Mouse (Mus musculus): Measurements from ENCODE around the gene Snx9. TPM values are rescaled to one million over a fixed set of nuclear protein-coding genes. Genes with fewer than 3 reads are reported as not detected.

The Snx9 gene
- total RNA-seq, 2 experiments from 2014 or later, result 31.0 to 32.9 TPM

- DNase-seq, result no peak
Measured at GRCm38 (mm10) chr17:5806823-5807222, 34.3 kb upstream of the Snx9 start.

GRCm38 (mm10) chr17:5807847-5808386 lies 33.2 kb upstream of the Snx9 start:
- DNase-seq, result peak in 1 of 2 experiments; percentile 63

- DNase-seq, result peak in 1 of 2 experiments; percentile 69
Measured at GRCm38 (mm10) chr17:5813863-5814640, 27.1 kb upstream of the Snx9 start.

- DNase-seq, result no peak
Measured at GRCm38 (mm10) chr17:5814641-5814920, 26.5 kb upstream of the Snx9 start.

DNA sequence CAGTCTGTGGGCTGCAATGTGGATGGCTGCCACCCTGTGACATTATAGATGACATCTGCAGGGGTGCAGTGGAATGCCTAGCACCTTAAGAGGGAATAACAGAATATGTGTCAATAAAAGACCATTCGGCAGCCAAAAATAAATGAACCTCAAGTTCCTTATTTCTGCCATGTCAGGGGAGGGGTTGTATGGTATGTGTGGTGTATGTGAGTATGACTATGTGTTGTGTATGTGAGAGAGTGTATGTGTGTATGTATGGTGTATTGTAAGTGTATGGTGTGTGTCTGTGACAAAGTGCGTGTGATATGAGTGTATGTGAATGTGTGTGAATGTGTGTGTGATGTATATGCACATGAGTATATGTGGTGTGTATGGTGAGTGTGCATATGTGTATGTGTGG lies 23.3 kb upstream of the Snx9 start:
- DNase-seq, result no peak

DNA sequence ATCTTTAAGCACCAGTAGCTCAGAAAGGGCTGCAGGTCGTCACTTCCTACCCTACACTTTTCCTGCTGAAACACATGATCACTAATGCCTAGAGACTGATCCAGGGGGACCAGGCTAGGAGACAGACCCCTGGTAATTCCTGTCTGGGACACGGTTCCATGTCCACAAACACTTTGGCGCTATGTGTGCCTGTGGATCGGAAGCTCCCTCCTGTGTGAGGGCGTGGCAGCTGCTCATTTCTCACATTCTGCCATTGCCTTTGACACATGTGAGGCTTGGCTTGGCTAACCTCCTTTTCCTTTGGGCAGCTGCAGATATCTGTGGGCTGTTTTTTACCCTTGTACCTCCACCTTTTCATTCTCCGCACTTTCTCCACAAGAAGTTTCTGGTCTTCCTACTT lies 22.0 kb upstream of the Snx9 start:
- DNase-seq, result no peak

- no peak for DNase-seq
Measured at GRCm38 (mm10) chr17:5819799-5820201, 21.3 kb upstream of the Snx9 start.

- peak in 1 of 2 experiments; percentile 69 for DNase-seq
Measured at GRCm38 (mm10) chr17:5822541-5822940, 18.6 kb upstream of the Snx9 start.

DNA sequence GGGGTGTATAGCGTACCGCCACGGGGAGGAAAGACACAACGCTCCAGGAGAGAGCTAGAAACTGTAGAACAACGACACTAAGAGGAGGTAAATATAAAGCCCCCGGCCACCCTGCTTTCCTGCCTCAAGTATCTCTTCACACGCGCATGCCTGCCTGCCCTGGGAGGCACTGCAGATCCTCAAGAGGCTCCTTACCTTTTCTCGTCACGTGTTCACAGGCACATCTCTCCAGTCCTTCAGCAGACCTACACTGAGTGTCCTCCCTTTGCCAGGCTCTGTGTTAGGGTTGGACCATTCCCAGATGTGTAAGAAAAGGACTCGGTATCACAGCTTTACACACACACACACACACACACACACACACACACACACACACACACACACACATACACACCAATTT lies 18.1 kb upstream of the Snx9 start:
- no peak for DNase-seq

GRCm38 (mm10) chr17:5827836-5828582 lies 13.1 kb upstream of the Snx9 start:
- no peak for DNase-seq

DNA sequence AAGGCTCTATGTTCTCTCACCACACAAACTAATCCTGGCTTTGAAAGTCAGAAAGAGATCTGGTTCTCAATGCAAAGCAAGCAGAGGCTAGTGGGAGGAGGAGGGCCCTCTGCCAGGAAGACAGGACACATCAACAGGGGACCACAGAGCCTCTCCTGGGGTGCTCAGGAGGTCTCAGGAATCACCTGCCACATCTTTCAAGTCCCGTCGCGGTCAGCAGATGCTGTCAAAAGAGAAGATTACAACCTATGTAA lies 12.6 kb upstream of the Snx9 start:
- DNase-seq, result no peak

DNA sequence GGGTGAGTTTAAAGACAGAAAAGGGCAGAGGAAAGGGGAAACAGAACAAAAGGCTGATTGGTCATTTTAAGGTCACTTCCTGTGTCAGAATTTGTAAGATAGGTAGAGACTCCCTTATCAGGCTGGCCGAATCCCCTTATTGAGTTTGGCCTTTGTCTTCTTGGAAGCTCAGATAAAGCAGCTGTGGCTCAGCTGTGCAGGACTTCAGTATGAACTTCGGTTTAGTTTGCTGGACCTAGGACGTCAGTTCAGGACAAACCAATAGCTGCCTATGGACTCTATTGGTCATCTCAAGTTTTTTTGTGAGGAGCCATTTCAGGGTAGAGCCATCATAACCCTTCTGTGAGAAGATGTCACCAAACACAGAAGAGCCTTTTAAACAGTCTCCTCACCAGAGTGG lies 12.2 kb upstream of the Snx9 start:
- no peak for DNase-seq

DNA sequence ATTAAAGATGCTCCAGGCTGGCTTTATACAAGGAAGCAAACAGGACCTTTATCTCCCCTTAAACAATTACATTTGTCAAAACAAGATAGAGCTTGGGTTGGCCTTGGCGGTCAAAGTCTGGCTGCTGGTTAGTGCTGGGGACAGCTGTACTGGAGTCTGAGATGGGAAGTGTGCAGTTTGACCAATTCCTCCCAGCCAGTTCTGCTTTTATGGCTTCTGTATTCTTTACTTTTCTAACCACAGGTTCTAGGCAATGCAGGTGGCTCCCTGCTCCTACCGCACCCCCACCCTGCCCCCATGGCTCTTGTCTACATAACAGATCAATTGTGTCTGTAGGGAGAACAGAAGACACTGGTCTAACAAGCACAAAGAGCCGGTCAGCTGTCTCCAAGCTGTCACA lies 11.2 kb upstream of the Snx9 start:
- no peak for DNase-seq

GRCm38 (mm10) chr17:5830382-5830781 lies 10.7 kb upstream of the Snx9 start:
- DNase-seq, result no peak

DNA sequence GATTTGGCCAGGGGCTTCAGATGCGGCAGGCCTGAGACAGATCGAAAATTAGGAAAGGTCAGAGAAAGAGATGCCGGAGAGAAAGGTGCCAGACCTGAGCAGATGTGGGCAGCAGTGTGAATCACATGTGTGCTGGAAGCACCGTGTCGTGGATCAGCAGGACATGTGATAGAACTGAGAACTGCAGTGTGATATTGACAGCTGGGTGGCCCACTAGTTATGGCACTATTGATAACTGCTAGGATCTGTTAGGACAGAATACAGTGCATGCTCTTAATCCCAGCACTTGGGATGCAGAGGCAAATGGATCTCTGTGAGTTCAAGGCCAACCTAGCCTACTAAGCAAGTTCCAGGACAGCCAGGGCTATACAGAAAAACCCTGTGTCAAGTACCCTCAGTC lies 10.3 kb upstream of the Snx9 start:
- no peak for DNase-seq

GRCm38 (mm10) chr17:5831257-5831806 lies 9.8 kb upstream of the Snx9 start:
- no peak for DNase-seq

- no peak for DNase-seq
Measured at GRCm38 (mm10) chr17:5834166-5834565, 7.0 kb upstream of the Snx9 start.

- no peak for DNase-seq
Measured at GRCm38 (mm10) chr17:5834798-5835328, 6.3 kb upstream of the Snx9 start.

DNA sequence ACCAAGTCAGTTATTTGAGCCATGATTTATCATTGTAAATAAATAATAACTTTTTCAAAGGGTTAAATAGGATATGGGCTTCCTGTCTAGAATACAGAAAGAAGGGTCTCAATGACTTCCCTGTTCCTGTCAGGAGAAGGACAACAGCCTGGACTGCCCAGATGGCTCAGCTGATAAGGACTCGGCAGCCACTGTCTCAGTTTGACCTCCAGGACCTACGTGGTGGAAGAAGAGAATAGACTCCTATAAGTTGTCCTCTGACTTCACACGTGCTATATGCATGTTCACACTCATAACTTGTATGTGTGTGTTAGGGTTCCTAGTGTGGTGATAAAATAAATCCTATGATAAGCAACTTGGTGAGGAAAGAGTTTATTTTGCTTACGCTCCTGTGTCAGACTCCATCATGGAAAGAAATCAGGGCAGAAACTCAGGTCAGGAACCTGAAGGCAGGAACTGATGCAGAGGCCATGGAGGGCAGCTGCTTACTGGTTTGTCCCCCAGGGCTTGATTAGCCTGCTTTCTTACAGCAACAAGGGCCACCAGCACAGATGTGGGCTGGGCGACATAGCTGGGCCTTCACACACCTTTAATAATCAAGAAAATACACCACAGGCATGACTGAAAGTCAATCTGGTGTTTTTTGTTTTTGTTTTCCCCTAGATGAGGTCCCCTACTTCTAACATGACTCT lies 1.4 kb upstream of the Snx9 start:
- no peak for DNase-seq

DNA sequence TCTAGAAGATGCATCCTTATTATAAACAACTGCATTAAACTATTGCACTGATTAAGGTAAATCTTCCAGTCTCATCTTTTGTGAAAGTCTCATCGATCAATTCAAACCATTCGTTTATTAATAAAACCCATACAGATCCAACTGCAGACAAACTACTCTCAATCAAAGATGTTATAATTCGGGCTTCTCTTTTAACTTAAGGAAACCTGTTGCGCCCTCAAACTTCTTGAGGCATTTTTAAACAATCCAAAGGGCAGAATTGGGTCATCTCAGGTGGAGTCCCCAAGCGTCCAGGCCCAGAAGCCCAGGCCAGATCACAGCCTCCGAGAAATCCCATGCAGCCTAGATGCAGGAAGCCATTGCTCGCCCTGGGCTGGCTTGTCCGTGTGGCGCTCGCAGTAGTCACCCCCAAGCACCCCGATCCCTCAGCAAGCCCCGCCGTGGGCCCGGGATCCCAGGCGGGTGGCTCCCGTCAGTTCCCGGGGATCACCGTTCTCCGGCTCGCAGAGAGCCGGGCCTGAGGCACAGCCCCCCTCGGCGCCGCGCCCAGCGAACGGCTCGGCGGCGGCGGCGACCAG lies 490 bp upstream of the Snx9 start:
- peak in 1 of 2 experiments; percentile 74 for DNase-seq

- no peak for DNase-seq
Measured at GRCm38 (mm10) chr17:5841943-5842273, 779 bp downstream of the Snx9 start.

DNA sequence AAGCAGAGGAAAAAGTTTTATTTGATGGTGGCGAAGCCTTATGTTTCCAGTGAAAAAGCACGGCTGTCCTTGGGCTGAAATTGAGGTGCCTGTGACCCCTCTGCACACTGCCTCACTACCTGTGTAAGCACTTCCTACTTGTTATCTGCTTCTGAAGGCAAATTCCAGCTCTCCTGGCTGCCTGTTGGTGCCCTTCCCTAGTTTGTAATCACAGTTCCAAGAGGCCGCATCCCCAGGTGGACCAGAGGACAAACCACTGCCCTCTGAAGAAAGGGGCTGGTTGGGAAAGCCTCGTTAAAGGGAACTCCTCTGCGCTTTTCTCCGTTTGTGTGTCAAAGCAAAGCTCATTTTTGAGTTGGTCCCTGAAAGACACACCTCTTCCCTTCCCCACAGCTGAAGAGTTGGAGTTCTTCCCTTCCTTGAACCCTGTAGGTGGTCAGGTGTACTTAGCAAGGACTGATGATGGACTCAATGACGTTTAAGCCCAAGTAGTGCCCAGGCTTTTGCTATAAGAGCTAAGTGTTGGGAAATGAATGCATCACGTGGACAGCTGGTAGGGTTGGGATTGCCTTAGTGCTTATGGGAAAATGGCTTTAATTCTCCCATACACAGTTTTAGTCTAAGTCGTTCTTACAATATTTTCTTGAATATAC lies 2.0 kb downstream of the Snx9 start:
- DNase-seq, result no peak
